Mouse (Mus musculus): ENCODE measurements at regions not wholly inside any gene's neighbourhood (a gene's known extent, or its start where the extent isn't known, plus 50 kb on each side); places are given as distances from the start of the nearest gene placed in this dataset.

GRCm38 (mm10) chr13:32418655-32419054 is 80.1 kb upstream of the Gmds start:
- TF ChIP-seq GATA1 (IDR thresholded peaks at IDR 0.05; ENCODE audit: borderline replicate concordance, low read length) (no peak), FLI1 (IDR thresholded peaks at IDR 0.05; ENCODE audit: low read length) (no peak)
